Mouse (Mus musculus) testis, adult 10 weeks (tissue): ENCODE data around the gene Tgtp2. TPM values are rescaled to one million over a fixed set of nuclear protein-coding genes. Genes with fewer than 3 reads are reported as not detected.

ENCODE experiments used
- polyA plus RNA-seq: library from polyadenylated mRNA; stranded (reverse); fragments of 350-450 nt; fragmentation: Illumina TruSeq; extraction: RNeasy Lipid Tissue Mini Kit (QIAGEN cat#74804); gene quantifications from one replicate; pipeline ENCODE4 v1.2.3, GENCODE M21; 2014; ENCODE audit warnings: low read depth, low replicate concordance

The Tgtp2 gene
- polyA plus RNA-seq: 2.4 TPM

GRCm38 (mm10) chr11:49063713-49064469 lies at the start of gene Tgtp2:
Gene Tgtp2, minus strand, starts transcription at chr11:49064206.

GRCm38 (mm10) chr11:49076001-49076757 lies 12.2 kb upstream of the Tgtp2 start, which contains the start of gene Ifi47:
Gene Ifi47, plus strand, starts transcription at chr11:49076587.

GRCm38 (mm10) chr11:49051093-49051891 lies 12.7 kb downstream of the Tgtp2 start, which contains the start of gene 9930111J21Rik2:
Gene 9930111J21Rik2, minus strand, starts transcription at chr11:49051242.

Other genes with a start within 250 kb of the Tgtp2 start
- 26.2 TPM for gene Trim41, start 246.9 kb downstream of the Tgtp2 start, polyA plus RNA-seq
- 14.0 TPM for gene Trim7, start 238.1 kb downstream of the Tgtp2 start, polyA plus RNA-seq
- gene Gm12184, start 237.6 kb downstream of the Tgtp2 start, polyA plus RNA-seq: 5.6 TPM
- 3.2 TPM for gene Irgm1, start 192.5 kb downstream of the Tgtp2 start, polyA plus RNA-seq
- gene Gm5431, start 162.0 kb downstream of the Tgtp2 start, polyA plus RNA-seq: 0.28 TPM
- 0.36 TPM for gene Psme2b, start 118.0 kb downstream of the Tgtp2 start, polyA plus RNA-seq
- 0.07 TPM for gene Olfr56, start 85.3 kb downstream of the Tgtp2 start, polyA plus RNA-seq
- gene 9930111J21Rik1, start 84.8 kb downstream of the Tgtp2 start, polyA plus RNA-seq: 0.11 TPM
- 0.48 TPM for gene Gm12185, start 72.0 kb downstream of the Tgtp2 start, polyA plus RNA-seq
- 2.4 TPM for gene Tgtp1, start 70.0 kb downstream of the Tgtp2 start, polyA plus RNA-seq
- gene 9930111J21Rik2, start 13.0 kb downstream of the Tgtp2 start, polyA plus RNA-seq: 3.4 TPM
- 1.4 TPM for gene Ifi47, start 12.4 kb upstream of the Tgtp2 start, polyA plus RNA-seq
- gene Olfr1396, start 50.7 kb upstream of the Tgtp2 start, polyA plus RNA-seq: not detected
- gene Olfr1395, start 78.1 kb upstream of the Tgtp2 start, polyA plus RNA-seq: not detected
- not detected for gene Olfr1394, start 90.2 kb upstream of the Tgtp2 start, polyA plus RNA-seq
- gene Btnl9, start 123.0 kb upstream of the Tgtp2 start, polyA plus RNA-seq: 0.04 TPM
- 143 TPM for gene Zfp62, start 139.1 kb upstream of the Tgtp2 start, polyA plus RNA-seq
- gene Mgat1, start 180.0 kb upstream of the Tgtp2 start, polyA plus RNA-seq: 5.2 TPM
- 2.3 TPM for gene Olfr1393, start 214.1 kb upstream of the Tgtp2 start, polyA plus RNA-seq
- gene Olfr1392, start 221.1 kb upstream of the Tgtp2 start, polyA plus RNA-seq: 1.9 TPM
- not detected for gene Olfr10, start 240.5 kb upstream of the Tgtp2 start, polyA plus RNA-seq